Mouse (Mus musculus) embryo, embryonic 11.5 days (tissue): ENCODE measurements around the gene Pde2a.
A peak's percentile ranks its signal among the peaks of the same experiment; 100 is the strongest.

Experiments
- DNase-seq: peaks from one replicate; pipeline ENCODE4 v3.0.0-alpha.2; 2012; ENCODE audit warnings: low read depth, low spot score

The Pde2a gene

DNA sequence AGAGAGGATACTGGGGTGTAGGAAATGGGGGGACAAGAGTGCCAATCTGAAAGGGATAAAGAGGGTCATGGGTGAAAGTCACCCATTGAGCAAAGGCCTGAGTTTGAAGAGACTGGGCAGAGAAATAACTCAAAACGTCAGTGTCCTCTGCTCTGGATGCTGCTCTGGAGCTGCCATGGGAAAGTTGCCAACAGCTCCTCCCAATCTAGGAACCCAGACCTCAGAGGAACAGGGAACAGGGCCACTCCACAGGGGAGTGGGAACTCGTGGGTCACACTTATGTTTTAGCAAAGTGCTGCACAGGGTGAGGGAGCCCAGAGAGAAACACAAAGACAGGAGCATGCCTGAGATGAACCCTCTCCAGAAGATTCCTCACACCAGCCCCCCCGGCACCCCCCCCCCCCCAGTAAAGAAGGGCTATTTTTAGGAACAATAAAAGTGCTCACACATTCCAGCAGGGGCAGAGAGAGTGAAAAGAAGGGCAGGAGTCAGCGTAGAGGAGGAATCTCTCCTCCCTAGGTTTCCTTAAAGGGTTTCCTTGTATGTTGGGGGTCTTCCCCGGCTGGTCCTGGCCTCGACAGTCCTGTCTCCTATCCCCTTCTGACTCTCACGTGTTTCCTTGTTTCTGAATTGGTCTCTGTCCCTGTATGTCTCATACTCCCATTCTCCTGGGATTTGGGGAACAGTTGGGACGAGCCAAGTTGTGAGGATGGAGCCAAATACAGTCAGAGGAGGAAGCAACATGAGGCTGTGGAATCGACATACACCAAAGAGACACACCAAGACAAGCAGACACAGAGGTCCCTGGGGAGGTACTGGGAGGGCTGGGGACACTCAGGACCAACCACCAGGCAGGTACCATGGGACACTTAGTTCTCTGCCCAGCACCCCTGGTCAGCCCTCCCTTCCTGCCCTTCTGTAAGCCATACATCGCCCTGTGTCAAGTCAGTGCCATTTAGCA, 51.4 kb downstream of the Pde2a start:
- no peak for DNase-seq

DNA sequence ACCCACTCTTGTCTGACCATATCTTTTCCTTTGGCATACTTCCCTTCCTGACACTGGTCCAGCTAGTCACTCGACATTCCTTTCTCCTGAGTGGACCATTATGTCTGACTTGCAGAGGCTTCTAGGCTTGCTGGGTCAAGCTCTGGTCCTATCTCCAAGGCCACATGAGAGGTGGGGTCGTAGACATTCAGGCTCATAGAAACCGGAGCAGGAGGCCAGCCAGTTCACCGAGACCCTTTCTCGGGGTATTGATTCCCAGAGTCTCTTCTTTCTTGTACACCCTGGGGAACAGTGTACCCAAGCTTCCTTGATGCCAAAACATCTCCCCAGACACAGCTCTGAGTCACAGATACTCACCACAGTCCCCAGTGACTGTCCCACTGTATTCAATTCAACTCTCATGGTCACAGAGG, 52.9 kb downstream of the Pde2a start:
- DNase-seq = no peak

DNA sequence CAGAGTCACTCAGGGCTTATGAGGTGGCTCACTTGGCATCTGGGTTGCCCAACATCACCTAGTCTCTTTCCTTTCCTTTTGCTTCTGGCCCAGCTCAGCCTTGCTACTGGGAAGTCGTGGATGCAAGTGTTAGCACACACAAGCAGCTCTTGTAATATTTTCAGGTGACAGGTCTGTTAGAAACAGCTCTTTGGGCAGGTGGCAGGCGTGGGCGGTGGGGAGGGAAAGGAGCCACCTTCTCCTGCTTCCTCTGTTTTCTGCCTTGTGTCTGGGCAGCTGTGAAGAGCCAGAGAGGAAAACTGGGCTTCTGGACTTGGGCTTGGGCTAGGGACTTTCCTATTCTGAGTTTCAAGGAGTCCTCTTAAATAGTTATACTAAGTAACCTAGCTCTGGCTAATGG, 54.5 kb downstream of the Pde2a start:
- no peak for DNase-seq

DNA sequence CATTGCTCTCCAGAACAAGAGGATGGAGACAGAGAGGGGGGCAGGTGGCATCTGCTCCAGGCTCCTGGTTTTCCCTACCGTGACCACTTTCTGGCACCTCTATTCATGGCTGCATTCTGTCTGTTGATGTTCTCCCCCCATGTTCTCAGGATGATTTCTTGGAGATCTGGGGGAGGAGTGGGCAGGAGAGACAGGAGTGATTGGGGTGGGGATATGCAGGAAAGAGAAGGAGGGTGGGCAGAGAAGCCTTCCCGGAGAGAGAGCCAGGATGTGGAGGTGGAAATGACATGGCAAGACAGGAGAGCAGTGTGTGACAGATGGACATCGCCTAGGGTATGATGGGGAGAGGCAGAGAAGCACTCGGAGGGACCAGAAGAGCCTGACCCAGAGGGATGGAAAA, 55.0 kb downstream of the Pde2a start:
- no peak for DNase-seq

DNA sequence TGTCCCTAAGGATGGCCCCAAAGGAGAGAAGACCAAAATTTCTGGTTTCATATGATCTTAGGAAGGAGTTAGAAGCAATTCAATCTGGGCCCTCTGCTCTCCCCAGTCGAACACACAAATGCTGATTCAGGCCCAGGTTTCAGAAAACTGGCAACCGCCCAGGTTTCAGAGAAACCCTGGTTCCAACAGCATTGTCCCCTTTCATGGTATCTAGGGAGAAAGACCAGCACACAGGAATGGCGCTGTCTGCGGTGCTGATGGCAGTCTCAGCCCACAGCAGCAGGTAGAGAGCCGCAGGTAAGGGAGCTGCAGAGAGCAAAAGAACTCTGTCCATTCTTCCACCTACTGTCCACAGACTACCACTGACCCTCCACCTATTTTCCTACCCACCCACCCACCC, 55.7 kb downstream of the Pde2a start:
- DNase-seq = no peak

DNA sequence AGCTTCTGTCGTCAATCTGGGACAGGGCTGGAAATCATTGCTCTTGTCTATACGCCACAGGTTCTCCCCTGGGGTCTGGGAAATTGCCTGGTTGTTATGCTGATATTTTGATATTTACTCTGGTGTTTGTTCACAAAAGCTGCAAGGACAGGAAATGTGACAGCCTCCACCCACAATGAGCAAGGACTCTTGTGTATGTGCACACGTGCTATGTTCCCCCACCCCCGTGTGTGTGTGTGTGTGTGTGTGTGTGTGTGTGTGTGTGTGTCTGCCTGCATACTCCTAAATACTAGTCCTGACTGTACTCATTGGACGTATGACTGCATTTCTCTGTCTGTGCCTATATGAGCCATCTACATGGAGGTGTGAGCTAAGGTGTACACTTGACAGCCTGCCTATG, 56.6 kb downstream of the Pde2a start:
- no peak for DNase-seq

DNA sequence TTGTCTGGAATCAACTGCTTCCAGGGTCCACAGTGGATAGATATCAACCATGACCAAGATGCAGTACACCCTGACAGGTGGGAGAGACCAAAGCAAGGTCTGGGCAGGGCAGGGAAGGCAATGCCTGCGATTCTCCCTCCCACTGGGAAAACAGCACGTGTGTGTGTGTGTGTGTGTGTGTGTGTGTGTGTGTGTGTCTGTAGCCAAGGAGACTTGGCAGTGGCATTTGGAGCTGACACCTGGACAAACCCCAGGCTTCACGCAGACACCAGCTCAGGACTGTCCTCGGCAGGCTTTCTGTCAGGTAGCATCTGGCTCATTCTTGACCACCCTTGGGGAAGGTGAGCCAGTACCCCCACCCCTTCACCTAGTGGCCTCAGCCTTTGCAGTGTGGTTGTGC, 58.4 kb downstream of the Pde2a start:
- DNase-seq = no peak

DNA sequence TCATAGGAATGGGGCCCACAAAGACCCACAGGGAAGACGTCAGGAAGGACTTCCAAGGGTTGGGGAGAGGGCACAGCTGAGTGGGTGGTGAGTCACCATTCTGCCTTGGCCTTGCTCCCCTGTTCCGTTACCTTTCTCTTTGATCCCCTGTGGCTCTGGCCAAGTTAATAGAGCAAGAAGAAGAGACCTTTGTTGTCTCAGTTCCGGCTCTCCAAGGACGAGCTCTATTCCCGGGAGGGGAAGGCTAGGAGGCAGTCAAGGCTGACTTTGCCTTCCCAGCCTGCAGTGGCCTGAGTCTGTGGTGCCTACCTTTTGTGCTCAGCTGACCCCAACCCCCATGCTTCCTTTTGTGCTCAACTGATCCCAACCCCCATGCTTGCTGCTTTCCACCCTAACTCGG, 59.2 kb downstream of the Pde2a start:
- no peak for DNase-seq

DNA sequence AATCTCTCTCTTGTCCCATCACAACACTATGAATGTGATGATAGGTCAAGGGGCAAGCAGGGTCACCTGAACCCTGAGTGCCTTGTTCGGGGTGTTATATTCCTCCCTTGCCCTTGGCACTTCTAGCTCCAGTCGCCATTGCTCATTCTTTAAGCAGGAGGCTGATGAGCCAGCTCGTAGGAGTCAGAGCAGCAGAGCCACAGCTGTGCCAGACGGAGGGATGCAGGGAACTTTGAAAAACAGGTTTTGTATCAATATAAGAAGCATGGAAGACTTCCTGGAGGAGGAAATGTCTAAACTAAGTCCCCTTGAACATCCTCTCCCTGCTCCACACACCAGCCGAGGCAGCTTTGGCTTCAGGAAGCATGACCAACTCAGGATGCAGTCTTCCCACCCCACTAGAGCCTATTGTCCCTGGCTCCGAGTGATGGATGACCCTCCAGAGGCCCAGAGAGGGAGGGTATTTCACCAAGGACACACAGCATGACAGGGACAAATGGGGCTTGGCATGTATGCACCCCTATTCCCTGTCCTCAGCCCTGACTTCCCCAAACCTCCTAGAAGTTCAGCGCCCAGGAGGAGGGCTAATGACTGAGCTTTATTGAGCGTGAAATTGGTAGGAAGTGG, 60.5 kb downstream of the Pde2a start:
- no peak for DNase-seq

DNA sequence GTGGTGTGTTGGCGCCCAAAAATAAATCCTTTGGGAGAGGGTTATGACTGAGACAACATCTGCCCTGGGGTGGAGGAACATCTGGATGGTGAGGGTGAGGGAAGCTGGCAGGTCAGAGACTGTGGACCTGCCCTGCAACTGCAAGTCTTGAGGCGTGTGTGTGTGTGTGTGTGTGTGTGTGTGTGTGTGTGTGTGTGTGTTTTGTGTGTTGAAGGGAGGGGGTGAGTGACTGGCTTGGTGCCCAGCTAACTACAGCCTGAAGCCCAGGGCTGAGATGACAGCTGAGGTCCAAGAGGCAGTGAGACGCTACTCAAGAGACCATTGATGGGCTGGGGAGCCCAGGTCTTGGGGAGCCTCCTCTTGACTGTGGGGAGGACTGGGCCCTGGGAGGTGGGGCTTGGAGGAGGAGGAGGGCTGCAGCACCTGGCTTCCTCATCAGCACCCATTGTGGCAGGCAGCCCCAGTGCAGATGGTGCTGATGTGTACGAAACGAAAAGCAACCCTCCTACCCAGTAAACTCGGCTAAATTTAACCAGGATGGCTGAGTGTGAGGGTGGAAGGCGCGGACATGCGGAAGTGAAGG, 61.1 kb downstream of the Pde2a start:
- DNase-seq = no peak

DNA sequence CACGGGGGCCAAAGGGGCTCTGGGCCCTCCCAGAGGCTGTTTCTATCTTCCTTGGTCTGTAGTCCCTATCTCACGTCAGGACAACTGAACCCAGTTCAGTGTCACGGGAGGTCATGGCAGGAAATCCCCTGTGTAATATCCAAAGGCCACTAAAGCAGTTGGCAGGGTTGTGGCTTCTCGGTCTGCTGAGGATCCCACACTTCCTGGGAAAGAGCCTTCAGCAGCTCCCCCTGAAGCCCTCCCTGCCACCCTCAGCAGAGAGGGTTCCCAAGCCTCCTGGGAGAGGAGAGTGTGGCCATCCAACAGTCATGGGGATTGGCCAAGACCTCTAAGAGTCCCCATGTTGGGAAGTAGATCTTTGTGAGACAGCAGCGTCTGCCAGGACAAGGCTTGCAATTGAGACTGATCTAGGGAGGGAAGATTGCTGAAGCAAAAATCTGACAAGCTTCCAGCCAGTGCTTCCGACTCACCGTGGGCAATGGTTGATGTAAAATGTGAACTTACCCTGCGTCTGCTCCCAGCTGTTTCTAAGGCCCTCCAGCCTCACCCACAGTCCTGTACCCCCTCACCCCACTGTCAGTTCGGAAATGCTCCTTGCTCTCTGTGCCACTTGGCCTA, 62.1 kb downstream of the Pde2a start:
- no peak for DNase-seq

DNA sequence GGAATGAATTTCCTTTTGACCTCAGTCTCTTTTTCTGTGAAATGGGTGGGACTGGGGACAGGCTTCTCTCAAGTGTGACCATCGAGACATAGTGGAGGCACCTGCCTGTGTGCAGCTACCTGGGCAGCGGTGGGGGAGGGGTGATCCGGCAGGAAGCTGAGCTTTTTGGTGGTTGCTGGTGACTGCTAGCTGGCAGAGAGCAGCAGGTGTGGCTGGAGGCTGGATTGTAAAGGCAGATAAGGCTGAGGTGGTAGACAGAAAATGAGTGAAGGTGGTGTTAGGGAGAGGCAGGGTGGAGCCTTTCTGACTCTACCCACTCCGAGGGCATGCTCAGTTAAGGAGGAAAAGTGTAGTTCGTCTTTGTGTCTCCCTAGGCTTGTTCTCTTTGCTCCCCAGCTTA, 65.6 kb downstream of the Pde2a start:
- no peak for DNase-seq

DNA sequence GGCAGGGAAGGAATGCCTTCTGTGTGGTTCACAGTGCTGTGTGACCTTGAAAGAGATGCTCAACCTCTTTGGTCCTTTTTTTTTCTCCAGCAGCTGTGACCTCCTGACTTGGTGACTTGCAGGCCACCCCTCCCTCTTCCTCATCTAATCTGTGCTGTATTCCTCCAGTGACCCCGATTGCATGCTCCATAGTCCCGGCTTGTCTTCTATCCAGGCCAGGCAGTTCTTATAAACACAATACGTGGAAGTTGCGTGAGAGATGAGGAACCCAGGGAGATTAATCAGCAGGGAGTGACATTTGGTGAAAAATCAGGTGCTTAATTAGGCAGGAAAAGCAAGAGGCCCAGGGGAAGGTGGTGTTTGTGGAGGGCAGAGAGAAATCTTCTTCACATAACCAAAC, 69.5 kb downstream of the Pde2a start:
- DNase-seq = no peak

DNA sequence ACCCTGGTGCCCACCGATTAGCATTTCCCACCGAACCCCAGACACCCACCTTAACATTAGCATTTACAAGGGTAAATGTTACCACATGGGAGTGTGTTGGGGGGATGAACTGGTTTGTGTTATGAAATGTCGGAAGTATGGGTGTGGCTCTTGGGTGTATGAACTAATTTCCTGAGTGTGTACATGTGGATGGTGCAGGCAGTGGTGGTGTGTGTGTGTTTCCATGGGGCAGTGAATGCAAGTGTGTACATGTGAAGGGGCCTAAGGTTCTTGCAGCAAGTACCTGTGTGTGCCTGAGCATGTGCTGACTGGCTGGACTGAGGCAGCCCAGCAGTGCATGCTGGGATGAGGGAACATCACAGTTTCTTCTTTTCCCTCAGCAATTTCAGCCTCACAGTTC, 76.9 kb downstream of the Pde2a start:
- no peak for DNase-seq

DNA sequence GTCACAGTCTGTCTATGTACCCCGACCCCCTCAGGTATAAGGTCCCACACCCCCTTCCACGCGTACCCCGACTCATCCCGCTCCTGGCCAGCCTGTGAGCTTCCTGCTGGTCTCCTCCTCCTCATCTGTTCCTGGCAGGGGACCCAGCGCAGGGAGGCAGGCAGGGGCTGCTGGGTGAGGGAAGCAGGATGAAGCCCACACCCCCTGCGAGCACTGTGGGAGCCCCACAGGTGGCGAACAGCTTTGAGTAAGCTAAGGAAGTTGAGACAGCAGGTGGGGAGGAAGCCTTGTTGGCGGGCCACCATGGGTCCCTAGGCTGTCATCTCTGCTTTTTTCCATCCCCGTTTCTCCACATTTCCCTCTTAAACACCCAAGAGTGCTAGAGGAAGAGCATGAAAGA, 77.8 kb downstream of the Pde2a start:
- no peak for DNase-seq

DNA sequence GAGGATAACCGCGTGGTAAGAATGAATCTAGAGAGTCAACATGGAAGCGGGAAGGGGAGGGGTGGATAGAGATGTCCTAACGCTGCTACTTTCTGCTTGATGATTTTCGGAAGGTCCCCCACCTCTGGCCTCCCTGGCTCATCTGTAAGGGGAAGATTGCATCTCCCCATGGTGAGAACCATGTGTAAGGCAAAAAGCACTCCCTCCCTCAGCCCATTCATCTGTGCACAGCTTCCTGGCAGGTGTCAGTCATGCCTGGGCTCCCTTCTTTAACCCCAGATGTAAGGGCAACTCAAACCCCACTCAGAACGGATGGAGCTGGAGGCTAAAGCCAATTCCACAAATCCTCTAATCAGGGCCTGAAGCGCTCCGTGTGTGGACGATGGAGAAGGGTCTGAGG, 78.2 kb downstream of the Pde2a start:
- DNase-seq = no peak

DNA sequence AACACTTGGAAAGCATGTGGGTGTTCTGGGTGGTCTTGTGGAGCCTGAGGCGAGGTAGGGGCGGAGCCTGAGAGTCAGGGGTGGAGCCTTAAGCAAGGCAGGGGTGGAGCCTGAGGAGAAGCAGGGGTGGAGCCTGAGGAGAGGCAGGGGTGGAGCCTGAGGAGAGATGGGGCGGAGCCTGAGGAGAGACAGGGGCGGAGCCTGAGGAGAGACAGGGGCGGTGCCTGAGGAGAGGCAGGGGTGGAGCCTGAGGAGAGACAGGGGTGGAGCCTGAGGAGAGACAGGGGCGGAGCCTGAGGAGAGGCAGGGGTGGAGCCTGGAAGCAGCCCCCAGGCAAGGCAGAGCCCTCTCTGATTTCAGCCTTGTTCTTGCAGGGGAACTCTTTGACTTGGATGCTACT, 79.7 kb downstream of the Pde2a start:
- DNase-seq = no peak

DNA sequence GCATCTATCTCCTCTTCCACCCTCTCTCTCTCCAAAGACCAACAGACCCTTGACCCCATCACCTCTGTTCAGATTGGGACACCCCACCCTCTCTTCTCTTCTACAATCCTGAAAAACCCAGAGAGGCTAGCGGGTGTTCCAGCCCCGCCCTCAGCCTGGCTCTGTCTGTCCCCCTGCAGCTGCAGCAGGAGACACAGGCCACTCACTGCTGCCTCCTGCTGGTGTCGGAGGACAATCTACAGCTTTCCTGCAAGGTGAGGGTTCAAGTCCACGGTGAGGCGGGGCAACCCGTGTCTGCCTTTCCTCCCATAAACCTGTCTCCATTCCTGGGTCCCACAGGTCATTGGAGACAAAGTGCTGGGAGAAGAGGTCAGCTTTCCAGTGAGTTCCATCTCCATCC, 80.2 kb downstream of the Pde2a start:
- no peak for DNase-seq

DNA sequence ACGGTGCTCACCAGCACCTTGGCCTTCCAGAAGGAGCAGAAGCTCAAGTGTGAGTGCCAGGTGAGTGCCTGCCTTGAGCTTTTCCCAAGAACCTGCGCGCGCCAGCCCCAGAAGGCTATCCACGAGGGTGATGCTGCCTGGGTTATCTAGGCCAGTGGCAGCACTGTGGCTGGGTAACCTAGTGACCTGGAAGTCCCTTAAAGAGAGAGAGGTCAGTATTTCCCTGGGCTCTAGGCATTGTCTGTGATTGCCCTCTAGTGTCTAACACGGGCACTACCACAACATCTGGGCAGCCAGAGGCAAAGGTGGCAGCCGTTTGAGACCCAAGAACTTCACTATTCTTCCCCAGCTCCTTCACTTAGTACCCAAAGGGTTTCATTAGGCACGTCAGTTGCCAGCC, 81.9 kb downstream of the Pde2a start:
- peak; percentile 45 for DNase-seq

DNA sequence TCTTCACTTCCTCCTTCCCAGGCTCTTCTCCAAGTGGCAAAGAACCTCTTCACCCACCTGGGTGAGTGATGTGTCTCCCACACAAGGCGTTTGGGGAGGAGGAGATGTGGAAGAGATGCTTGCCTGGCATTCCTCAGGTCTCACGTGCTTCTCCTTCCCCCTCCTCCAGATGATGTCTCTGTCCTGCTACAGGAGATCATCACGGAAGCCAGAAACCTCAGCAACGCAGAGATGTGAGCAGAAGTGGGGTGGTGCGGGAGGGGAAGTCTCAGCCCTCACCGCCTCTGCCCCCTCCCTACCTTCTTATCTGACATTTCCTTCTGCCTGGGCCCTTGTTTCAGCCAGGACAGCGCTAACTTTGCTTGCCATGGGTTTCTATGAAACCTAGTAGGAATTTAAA, 82.3 kb downstream of the Pde2a start:
- no peak for DNase-seq

DNA sequence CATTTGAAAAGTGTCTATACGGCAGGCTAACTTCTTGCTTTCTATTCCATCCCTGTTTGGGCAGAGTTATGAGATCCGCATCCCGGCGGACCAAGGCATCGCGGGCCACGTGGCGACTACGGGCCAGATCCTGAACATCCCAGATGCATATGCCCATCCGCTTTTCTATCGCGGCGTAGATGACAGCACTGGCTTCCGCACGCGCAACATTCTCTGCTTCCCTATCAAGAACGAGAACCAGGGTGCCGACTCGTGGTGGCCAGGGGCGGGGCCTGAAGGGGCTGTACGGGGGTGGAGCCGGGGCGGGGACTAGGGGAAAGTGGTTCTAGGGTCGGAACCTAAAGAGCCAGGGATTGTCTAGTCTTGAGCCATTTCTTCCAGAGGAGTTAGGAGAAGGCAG, 83.0 kb downstream of the Pde2a start:
- DNase-seq = peak; percentile 4

DNA sequence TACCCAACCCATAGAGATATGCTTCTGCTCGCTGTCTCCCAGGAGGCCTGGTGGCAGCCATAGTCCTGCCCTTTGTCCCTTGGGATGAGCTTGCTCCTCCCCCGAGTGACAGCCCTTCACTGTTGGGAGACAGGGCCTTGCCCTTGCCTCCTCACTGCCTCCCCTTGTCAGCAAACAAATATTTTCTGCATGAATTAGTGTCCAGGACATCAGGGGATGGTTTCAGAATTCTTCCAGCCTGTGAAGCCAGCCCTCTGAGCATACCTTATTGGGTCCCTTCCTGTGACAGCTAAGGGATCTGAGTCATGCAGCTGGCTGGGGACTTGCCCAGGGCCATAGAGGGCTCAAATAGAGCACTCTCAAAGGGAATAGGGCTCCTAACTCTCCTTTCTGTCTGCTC, 87.7 kb downstream of the Pde2a start:
- no peak for DNase-seq

DNA sequence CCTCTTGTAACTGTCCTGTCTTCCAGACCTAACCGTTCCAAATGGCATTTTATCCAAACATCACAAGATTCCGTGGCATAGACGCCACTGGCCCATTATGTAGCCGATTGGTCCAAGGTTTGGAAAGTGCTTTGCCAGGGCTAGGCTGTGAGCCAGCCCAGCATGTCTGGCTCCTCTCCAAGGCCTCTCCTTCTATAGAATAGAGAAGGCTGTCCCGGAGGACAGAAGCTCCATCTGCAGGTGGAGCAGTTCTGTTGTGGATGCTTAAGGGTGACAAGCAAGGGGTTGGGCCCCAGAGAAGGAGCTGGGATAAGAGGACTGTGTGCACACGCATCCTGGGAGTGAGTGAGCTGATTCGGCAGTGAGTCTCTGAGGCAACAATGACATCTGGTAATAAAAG, 92.2 kb downstream of the Pde2a start:
- no peak for DNase-seq
